Mouse (Mus musculus) lung, postnatal 10 days (tissue): ENCODE data around the gene Gm1043.

Experiments used
- DNase-seq: peaks from one replicate; pipeline ENCODE4 v3.0.0; 2021

Gene Gm1043

DNA sequence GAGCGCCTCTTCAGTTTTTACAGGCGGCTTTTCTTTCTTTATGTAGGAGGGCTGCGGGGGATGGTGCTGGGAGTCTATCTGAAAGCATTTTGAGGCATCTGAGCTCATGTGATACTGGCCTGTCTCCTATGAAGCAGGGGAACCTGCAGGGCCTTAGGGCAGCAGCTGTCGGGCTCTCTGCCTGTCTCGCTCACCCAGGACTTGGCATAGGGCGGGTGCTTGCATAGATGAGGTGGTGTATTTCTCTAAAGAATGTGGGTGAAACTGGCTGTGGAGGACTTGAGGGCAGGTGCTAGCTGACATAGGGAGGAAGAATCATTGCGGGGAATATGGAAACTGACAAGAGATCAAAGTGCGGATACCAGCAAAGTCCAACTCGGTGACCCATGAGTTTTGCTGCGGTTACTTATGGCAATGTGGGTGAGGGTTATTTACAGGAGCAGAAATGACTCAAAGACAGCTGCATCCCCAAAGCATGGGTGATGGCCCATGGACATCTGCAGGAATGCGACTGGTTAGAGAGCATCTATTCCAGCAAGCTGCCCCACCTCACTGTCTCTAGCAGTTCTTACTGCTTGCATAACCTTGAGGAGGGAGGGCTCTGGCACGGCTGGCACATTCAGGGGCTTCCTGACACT, 8.4 kb upstream of the Gm1043 start:
- DNase-seq = no peak

DNA sequence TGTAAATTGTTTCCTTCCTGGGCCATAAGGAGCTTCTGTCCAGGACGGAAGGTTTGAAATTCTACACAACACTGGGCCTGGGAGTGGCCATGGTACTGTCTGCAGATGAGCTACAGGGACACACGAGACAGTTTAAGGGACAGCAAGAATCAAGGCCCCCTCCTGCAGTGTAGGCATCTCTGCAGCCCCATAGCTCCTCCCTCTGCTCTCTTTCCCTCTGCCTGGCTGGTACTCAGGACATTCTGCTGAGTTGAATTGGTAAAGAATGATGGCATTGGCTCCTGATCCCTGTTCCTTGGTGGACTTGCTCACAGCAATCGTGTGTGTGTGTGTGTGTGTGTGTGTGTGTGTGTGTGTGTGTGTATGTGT, 7.9 kb upstream of the Gm1043 start:
- no peak for DNase-seq

DNA sequence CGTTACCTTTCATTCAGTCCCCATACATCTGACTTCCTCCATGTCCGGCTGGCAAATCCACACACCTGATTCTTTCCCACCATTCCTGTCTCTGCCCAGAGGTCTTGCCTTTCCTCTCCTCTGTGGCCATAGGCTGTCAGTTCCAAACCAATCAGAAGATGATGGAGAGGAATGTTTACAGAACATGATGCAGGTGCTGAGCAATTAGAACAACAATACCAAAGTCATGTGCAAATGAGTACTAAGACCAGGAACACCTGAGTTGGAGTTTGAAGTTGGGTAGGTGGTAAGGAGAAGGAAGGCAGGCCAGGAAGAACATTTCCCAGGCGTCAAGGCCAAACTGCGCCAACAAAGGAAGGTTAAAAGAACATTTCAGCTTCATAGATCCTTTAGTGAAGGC, 5.7 kb upstream of the Gm1043 start:
- no peak for DNase-seq

DNA sequence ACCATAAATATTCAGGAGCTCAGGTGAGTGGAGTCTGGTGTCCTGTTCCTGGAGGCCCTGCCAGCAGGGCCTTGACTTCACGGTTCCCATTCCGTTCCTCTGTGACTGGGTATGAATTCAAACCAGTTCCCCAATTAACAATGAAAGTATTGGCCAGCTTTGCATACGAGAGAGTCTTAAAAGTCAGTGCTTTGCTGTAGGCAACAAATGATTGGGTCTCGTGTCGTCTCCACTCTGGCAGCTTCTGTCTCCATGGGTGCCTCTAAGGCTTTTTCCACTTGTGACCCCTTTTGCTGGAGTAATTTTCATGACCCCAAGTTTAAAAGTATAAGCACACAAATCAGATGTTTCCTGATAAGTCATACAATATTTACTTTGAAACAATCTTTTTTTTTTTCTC, 4.6 kb upstream of the Gm1043 start:
- no peak for DNase-seq

DNA sequence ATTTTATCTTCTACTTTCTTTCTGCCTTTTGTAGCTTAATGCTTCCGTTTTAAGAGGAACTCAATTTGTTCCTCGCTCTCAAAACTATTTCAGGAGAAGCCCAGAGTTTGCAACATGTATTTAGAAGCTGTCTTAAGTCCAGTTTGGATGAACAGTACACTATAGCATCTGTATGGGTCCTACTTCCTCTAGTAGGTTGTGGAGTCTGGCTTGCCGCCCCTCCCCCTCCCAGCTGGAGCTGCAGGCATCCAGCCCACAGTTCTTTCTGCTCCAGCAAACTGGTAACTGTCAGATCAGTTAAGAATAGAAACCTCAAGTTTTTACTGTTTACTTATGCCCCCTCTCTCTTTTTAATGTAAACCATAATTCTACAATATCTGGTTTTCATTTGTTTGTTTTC, 2.8 kb upstream of the Gm1043 start:
- DNase-seq = peak; percentile 38

DNA sequence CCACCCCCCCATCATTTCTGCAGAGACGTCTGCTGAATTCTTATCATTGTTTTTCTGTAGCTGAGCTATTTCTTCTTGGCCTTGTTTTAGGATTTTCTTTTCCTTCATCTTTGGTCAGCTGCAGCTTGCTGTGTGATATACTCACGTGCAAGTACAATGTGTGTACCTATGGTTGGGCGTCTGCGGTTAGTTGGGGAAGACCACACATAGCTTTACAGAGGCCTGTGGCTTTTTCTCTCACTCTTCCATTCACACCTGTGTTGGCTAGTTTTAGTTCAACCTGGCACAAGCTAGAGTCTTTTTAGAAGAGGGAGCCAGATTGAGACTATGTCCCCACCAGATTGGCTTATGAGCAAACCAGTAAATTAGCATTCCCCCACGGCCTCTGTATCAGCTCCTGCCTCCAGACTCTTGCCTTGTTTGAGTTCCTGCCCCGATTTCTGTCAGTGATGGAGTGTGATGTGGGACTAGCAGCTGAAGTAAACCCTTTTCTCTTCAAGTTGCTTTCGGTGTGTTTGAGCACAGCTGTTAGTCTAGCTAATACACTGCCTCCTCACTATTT, 1.9 kb upstream of the Gm1043 start:
- DNase-seq = no peak

DNA sequence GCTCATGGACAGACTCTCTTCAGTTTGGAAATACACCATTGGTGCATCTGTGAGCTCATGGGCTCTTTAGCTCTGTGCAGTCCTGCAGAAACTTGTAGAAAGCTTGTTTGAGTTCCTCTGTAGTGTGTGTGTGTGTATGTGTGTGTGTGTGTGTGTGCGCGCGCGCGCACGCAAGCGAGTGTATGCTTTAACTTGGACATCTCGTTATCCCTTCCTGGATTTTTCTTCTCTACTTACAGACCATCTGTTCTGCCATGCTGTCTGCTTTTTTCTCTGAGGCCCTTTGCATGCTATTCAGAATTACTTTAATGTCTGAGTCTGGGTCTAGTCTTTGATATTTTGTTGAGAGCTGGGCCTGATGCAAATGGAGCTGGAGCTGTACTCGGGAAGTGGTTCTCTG, 1.3 kb upstream of the Gm1043 start:
- no peak for DNase-seq

DNA sequence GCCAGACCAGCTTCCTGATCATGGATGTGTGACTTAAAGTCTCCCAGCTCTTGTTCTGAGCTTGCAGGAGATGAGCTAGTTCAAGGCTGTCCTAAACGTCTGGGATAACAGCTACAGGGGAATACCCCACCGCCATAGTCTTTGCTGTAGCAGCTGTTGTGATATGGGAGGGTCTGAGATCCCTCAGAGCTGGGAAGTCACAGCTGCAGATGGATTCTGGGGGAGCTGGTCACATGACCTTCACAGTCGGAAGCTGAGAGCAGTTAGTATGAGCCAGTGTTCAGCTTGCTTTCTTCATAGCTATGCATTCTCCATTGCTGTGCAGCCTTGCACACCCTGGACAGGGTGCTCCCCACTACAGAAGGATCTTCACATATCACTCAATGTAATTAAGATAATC, 748 bp downstream of the Gm1043 start:
- no peak for DNase-seq

DNA sequence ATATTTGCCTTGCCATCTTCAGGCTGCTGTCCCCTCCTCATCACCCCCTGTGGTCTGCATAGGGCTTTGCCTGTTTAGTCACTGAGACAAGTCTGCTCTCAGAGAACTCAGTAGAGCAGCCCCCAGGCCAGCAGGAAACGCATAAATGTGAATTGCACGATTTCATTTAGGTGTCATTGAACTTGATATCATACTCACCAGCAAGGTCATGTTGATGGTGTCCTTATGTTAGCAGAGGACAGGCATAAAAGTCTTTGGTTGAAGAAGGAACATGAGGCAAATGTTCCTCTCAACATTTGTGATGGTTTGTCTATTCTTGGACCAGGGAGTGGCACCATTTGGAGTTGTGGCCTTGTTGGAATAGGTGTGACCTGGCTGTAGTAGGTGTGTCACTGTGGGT, 2.6 kb downstream of the Gm1043 start:
- no peak for DNase-seq

DNA sequence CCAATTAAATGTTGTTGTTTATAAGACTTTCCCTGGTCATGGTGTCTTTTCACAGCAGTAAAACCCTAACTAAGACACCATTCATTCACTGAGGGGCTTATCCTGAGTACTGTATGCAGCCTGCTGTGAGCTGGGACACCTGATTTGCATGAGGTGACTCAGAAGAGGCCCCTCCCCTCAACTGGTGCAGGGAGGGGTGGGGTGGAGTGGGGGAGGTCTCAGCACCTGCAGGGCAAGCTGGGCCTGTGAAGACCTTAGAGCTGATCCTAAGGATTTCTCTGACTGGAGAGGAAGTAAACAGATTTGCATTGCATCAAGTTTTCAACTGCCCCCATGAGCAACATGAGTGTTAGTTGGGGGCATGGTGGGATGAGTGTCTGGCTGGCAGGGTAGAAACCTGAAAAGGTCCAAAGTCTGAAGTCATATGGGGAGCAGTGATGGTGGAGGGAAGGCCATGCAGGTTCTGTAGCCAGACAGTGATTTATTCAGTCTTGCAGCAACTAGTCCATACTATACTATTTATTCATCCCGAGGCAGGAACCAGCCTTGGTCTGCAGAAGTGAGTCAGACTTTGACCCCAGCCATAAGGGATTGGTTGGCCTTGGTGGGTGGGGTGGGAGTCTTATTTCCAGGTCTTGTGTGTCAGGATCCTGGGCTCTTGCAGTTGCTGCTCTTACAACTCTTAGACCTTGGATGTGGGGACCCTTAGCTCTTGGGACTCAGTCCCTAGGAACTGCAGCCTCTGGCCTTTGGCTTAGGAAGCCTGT, 3.4 kb downstream of the Gm1043 start:
- no peak for DNase-seq

DNA sequence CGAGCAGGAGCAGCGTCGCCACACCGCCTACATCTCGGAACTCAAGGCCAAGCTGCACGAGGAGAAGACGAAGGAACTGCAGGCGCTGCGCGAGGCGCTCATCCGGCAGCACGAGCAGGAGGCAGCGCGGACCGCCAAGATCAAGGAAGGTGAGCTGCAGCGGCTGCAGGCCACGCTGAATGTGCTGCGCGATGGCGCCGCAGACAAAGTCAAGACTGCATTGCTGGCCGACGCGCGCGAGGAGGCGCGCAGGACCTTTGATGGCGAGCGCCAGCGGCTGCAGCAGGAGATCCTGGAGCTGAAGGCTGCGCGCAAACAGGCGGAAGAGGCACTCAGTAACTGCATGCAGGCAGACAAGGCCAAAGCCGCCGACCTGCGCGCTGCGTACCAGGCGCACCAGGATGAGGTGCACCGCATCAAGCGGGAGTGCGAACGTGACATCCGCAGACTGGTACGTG, 6.0 kb downstream of the Gm1043 start:
- DNase-seq = no peak

DNA sequence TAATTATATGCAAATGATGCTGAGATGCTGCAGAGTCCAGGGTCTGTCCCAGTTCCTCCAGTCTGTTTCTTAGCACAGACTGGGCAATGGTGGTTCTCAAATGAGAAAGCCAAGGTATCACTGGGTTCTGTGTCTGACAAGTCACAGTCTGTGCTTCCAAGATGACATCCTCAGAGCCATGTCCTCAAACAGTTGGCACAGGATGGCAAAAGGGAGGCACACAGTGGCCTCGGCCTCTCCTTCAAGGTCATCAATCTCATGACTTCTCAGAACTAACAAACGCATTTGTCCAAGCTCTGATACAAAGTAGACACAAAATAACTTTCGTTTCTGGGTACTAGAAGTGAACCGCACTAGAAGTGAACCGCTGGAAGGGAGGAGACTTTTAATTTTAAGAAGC, 9.8 kb downstream of the Gm1043 start:
- DNase-seq = no peak

DNA sequence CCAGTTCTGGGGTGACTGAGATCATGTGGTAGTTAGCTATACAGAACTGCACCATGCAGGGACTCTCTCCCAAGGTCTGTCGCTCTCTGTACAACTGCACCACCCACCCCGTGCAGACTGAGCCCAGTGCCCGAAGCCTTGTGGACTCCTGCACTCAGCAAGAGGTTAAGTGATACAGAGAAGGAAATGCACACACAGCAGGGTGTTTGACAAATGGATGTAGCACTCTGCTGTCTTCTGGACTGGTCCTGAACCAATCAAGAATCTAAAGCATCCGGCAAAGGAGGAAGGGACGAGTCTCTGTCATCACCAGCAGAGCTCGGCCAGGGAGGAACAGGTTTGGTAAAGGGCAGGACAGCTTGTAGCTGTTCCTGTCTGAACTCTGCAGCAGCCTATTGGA, 12.4 kb downstream of the Gm1043 start:
- DNase-seq = no peak

DNA sequence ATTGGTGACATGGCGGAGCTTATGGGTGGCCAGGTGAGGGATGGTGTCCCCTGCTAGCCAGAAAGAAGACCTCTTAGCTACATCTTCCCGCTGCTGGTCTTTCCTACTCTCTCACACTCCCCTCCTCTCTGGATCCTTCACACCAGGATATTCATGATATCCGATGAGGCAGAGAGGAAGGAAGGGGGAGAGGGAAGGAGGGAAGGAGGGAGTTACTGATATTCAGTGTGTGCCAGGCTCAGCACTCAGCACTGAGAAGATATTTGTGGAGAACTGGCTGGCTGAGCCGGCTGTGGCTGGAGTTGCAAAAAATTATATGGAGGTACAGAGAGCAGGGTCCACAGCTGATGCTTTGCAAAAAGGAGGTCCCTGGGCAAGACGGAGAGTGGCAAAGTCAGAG, 15.6 kb downstream of the Gm1043 start:
- DNase-seq = no peak

DNA sequence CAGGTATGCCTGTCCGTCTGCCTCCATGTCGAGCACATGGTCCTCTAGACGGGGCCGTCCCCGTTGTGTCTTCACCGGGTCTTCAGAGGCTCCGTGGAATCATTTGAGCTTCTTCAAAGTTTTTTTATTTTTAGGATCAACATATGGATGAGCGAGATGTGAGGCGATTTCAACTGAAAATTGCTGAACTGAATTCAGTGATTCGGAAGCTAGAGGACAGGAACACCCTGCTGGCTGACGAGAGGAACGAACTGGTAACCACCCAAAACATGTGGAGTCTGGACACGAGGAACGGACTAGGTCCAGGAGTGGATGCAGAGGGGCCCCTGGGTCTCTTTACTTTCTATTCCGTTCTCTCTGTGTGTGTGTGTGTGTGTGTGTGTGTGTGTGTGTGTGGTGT, 16.5 kb downstream of the Gm1043 start:
- no peak for DNase-seq

DNA sequence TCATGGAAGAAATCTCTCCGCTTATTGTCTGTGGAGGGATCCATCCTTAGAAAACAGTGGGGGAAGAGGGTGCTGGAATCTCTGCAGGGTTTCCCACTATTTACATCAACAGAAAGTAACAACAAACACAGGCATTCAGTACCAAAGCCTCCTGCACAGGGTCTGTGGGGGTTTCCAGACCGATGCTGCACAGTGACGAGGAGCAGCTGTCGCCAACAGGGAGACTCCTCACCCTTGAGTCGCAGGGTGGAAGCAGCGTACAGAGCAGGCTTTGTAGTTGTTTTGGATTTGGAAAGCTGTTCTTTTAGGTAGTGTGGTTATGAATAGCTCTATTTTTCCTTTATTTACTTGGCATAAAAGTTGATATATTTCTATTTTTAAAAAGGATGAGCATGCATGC, 16.9 kb downstream of the Gm1043 start:
- no peak for DNase-seq

DNA sequence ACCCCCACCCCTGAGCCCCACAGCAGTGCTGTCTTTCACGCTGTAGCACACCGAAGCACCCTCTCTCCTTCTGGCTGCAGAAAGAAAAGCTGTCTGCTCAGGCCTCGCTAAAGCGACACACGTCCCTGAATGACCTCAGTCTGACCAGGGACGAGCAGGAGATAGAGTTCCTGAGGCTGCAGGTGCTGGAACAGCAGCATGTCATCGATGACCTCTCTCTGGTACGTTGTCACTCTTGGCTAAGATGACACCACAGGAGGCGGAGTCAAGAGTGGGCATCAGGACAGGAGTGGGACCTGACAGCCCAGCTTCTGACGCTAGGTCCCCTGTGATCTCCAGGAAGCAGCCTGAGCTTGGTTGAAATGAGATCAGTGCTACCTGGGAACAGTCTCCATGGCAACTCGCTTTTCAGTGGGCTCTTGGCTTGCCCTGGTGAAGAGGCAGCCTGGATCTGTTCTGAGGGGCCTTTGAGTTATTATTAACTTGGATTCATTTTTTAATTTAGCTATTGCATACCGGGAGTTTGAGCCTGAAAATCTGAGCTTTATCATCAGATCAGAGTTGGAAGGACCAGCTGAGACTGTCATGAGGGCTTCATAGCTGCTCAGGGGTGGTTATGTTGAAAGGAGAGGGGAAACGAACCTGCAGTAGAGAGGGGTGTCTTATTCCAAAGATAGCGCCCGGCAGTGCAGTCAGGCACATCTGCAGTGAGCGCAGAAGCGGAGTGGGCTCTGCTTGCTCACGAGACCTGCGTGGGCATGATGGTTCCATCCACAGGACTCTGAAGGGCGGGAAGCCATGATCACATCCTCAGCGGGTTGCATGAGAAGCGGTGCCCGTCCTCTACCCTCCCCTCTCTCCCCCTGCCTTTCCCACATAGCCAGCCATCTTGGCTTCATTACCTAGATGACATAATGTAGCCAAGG, 20.6 kb downstream of the Gm1043 start:
- DNase-seq = no peak

DNA sequence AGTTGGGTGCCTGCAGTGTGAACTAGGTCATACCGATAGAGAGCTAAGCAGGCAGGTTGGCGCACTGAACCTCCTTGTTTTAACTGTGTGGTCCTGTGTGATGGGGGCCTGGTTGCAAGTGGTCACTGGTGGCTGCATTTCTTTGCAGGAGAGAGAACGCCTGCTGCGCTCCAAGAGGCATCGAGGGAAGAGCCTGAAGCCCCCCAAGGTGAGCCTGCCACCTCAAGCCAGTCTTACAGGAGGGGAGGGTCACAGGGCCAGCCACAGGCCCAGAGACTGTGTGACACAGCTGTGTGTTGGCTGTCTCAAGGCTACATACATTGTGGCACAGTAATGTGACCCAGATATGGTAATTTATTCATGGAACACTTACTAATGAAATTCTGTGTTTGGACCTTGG, 21.9 kb downstream of the Gm1043 start:
- DNase-seq = no peak

DNA sequence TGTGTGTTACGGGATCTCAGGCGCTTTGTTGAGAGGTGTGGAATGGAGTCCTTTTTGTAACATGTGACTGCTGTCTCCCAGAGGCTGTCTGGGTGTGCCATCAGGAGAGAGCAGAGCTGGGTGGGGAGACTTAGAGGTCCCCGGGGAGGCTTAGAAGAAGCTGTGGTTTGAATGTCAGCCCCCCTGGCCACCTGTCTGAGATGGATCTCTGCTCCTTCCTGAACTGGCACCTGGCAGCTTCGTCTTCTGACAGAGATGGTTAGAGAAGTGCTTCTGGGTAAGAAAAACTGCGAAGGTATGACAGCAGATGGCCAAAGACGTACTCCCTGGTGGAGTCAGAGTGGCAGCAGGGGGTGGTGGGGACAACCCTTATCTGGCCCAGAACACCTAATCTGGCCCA, 22.4 kb downstream of the Gm1043 start:
- DNase-seq = no peak

DNA sequence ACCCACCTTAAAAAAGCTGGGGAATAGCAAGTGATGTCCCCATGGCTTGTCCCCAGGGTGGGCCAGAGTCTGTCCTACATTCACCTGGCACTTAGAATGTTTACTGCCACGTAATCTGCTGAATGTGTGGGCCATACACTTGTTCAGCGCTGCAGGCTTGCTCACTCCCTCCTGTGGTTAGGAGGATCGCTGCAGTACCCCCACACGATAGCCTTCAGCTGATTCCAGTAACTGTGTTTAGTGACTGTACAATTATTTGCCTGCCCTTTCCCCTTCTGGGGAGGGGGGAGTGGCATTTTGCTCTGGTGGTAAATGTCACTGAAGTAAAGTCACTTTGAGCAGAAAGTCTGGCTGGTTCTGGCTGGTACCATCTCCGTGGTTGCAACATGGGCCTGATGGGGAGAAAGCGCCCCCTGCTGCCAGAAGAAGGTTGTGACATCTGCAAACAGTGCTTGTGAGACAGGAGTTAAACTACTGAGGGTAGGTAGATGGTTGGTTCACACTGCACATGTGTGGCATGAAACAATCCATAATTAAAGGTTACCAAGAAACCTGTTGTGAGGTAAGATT, 24.2 kb downstream of the Gm1043 start:
- DNase-seq = peak; percentile 55

DNA sequence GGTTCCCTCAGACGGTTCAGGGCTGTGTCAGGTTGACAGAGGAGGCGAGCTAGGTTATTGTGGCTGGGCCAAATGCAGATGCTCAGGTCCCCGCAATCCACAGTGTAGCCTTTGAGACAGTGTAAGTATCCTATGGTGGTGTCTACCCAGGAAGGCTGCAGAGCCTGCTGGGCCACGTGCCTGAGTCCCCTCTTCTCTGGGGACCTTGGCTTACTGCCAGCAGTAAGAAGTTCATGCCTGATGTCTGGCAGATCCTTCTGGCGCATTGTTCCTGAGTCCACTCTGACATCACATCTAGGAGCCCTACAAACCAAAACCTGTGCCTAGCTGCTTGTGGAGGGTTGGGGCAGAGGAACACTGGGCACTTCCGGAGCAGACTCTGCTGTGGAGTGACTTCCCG, 27.2 kb downstream of the Gm1043 start:
- no peak for DNase-seq

DNA sequence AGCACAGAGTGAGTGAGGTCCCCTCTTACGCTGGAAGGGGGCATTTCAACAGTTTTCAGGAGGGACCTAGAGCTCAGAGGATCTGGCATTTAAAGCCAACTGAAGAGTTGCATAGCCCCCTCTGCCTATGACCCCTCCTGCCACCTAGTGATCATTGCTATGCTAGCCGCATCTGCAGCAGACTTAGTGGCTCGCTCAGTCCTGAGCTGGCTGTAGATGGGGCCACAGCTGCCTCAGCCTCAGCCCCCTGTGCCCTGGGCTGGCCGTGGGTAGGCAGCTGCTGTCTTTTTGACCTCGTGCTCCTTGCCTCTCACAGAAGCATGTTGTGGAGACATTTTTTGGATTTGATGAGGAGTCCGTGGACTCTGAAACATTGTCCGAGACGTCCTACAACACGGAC, 32.0 kb downstream of the Gm1043 start:
- DNase-seq = no peak

DNA sequence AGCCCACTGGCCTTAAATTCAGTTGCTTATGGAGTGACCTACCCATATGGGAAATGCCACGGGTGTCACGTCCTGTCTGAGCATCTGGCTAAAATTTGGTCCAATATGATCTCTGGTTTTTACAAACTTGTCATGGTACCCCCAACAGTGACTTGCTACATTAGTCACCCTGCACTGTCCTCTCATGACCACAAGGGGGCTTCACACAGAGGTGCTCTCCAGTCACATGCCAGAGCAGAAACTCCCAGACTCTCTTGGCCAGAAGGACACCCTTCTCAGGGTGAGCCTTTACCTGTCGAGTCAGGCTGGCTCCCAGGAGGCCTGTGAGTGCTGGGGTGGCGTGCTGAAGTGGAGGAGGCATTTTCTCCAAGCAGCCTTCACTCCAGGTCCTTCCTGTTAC, 33.1 kb downstream of the Gm1043 start:
- no peak for DNase-seq
